Mouse (Mus musculus): ENCODE data around the gene Sipa1l1.
A peak's percentile ranks its signal among the peaks of the same experiment; 100 is the strongest.

Sipa1l1 gene

DNA sequence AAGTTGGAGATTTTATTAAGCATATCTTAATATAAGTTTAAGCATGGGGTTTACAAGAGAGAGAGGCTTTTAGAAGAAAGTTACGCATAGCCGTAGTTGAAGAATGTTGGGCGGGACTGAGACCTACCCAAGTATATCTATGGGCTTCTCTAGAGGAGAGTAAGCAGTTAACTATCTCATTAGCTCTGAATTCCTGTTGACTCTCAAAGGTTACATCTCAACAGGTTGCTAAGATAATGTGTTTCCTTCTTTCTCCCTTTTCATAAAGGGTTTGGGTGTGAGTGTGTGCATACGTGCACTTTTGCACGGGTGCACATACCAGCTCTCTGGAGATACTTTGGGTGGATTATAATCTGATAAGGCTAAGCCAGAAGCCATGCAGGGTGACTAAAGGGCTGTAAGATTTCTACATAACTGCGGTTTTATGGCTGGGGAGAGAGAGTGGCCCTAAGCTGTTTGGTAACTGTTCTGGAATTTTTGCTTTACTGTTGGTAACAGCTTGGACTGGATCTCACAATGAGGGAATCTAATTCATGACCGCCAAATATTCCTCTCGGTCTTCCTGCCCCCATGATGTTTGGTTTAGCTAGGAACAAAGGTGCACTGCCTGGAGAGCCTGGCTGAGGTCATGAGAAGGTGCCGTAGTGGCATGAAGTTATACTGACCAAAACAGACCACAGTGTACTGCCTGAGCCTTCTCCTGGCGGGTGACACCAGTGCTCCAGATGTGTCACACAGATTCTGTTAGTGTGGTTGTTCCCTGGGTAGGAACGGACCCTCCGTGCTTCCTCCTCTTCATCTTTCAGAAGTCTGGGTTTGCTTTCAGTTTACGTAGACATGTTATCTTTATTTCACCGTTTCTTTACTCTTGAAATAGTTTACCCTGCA, 78.5 kb downstream of the Sipa1l1 start:
- no peak for DNase-seq (ENCODE audit: low read depth, low spot score)

DNA sequence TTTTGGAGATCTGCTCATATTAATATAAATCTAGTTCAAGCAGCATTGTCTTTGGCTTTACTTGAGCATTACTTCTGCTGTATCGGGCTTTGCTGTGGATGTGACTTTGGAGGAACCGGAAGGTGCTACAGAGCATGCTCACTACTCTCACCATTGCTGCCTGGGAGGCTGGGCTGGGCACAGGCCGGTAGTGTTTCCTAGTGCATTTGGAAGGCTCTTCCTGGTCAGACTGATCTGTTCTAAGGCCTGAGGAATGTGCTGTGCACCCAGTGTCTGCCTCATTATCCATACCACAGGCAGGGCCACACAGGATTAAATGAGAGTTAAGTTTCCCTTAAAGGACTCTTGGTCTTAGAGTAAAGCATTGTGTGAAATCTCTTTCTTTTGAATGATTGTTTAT, 79.4 kb downstream of the Sipa1l1 start:
- DNase-seq (ENCODE audit: low read depth, low spot score): no peak

DNA sequence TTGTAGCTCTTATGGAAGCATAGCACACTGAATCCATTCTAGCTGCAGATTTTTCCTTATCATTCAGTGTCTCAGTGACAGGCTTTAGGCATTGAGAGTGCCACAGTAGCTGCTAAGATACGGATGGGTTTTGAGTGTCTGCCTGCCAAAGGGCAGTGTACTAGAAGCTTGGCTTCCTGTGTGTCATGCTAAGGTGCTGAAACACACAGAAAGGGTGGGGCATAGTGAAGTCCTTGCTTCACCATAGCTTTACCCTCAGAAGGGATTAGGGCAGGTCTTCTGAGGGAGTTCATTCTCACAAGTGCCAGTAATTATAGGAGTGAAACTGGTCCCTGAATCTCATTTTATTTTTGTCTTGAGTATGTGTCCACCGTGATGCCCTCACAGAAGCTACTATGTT, 82.2 kb downstream of the Sipa1l1 start:
- no peak for DNase-seq (ENCODE audit: low read depth, low spot score)

DNA sequence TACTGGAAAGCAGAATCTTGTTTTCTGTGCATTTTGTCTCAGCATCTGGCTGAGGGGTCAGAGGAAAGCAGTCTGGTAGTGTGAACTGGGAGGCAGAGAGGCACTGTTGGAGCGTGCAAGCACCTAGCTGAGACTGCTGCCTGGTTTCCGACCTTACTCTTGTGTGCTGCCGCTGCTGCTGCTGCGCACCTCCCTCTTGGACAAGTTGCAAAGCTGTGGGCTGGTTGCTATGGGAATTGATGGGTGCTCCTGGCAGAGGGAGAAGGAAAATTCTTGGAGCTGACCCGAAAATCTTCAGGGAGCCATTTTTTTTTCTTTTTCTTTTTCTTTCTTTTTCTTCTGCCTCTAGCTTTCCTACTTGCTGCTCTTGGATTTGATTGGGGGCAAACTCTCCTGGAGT, 85.0 kb downstream of the Sipa1l1 start:
- peak; percentile 82 for DNase-seq (ENCODE audit: low read depth, low spot score)

DNA sequence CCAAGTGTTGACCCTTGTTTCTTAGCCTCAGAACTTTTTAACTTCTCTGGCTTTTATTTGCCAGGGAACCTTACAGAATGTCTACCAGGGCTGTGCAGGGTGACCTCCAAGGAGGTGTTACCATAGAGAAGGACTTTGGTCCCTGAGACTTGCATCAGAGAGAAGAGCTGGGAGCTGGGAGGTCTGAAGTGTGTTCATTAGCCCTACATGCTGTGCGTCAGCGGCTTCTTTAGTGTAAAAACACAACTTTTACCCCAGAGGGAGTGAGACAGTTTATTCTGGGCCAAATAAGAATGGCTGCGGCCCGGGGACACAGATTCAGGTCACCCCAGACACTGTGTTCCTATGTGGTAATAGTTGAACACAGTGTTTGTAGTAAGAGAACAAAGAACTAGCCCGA, 86.9 kb downstream of the Sipa1l1 start:
- DNase-seq (ENCODE audit: low read depth, low spot score): no peak

DNA sequence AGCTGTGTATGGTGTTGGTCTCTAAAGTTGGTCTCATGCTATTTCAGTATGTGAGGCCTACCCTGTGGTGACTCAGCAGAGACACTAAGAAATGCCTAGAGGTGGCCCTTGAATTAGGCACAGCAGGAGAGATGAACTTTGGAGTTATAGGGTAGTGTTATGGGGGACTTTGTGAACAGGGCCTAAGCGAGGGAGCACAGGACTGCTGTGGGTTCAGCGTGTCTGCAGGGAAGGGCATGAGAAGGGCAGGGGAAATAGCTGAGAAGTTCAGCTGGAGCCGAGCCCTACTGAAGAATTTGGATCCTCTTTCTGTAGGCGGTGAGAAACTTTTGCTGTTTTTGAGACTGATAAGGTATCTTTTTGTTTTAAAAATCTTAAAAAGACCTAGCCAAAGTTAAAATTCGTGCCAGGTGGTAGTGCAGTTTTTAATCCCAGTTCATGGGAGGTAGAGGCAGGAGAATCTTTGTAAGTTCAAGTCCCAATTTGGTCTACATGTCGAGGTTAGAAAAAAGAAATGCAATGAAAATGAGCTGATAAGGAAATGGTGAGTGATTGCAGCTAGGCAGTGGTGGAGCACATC, 87.9 kb downstream of the Sipa1l1 start:
- DNase-seq (ENCODE audit: low read depth, low spot score): no peak

DNA sequence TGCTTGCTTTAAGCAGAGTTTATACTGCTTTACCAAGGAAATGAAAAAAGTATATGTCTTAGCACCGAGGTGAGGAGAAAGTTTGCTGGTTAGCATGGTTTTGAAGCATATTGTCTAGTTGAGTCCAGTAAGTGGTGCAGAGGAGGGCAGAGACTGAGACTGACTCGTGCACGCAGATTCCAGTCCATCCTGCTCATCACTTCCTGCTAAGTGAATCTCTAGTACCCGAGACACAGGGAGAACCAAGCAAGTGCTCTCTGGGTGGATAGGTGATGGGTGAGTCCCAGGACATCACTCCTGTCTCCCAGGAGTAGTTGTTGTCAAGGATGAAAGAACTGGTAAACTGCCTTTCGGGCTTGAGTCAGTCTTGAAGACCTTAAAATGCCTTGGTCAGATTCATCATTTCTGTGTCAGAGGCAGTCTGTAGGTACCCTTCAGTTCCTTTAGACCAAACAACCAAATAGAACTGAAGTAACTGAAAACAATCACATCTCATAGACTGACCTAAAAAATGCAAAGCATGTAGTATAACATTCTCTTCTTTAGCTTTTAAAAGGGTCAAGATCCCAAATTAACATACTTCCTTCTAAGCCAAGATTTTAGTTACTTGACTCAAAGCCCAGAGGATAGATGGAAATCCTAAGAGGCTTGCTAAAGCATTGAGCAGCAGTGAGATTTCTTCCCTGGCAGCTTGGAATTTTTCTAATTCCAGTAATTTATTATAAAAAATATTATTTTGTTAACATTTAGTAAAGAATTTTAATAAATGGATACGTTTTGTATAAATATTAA, 89.1 kb downstream of the Sipa1l1 start:
- DNase-seq (ENCODE audit: low read depth, low spot score): no peak

DNA sequence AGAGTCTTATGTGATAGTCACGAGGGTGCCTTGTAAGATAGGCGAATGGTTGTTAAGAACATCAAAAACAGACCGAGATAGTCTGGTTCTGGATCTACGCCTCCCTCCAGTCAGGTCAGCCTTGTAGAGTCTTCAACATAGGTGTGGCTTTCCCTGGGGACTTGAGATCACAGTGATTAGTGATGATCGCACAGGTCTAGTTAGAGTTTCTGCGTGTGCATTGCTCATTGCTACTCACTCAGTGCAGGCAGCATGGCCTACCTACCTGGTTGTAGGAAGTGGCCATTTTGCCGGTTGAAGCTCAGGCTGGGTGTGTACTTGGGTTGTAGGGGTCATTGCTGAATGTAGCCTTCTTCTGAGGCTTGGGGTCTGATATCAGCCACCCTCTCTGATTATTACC, 94.3 kb downstream of the Sipa1l1 start:
- DNase-seq (ENCODE audit: low read depth, low spot score): no peak

DNA sequence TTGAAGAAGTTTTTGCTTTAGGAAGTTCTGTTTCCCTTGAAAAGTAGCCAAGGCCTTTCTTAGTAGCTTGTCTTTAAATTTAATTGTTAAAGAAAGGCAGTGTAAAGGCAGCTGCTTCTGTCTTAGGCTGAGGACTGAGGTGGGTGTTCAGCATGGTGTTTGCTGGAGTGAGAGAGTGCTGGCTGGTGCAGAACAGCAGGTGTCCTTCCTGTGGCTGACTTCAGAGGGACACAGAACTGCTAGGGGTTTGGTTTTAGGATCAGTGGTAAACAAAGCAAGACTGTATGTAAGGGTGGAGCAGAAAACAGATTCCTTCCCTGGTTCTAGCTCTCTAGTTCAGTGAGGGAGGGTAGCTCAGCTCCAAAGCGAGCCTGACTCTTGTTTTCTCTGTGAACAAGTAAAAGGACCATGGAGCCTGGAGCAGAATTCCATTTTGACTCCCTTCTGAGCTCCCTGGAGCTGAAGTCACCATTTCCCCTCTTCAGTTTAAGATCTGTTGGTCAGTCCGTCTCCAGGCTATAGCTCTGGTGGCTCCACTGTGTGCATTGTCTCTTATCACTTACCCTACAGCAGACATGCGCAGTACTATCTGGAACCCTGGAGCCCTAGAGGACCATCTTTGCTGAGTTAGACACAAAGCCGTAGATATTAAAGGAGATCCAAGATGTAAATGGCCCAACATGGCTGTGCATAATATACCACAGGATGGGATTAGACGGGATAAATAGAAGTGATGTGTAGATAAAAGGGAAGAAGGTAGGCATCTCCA, 95.1 kb downstream of the Sipa1l1 start:
- no peak for DNase-seq (ENCODE audit: low read depth, low spot score)

DNA sequence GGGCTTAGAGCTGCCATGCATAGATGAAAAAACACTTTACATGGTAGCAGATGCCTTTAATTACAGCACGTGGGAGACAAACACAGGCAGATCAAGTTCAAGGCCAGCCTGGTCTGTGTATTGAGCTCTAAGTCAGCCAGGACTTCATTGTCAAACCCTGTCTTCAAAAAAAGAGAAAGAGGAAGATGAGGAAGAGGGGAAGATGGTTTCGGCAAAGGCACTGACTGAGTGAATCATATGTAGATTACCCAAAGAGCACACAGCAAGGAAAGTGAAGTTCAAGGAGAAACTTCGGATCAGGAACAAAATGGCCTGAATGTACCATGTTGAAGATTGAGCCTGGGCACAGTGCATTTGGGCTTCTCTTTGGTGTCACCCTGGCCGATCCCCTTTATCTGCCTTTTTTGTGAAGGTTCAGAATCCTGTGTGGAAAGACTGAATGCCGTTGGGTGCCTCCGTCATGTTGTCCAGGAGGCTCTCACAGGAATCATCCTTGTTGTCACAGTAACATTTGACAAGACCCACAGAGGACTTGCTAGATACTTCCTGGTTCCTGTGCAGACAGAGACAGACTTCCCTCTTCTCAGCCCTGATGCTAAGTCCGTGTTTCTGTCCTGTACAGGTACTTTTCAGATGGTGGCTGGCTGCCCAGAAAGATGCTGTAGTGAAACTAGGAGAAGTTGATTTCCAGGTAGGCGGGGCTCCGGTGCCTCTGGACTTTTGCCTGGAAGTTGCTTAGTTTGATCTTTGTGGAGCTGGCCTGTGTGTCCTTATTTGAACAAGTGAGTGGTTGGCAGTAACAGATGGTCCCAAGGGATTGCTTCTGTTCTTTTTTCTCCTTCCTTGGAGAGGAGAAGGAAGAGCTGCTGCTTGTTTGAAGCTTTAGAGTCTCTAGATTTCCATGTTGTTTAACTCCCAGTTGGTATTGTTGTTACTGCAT, 96.5 kb downstream of the Sipa1l1 start:
- peak; percentile 67 for DNase-seq (ENCODE audit: low read depth, low spot score)

DNA sequence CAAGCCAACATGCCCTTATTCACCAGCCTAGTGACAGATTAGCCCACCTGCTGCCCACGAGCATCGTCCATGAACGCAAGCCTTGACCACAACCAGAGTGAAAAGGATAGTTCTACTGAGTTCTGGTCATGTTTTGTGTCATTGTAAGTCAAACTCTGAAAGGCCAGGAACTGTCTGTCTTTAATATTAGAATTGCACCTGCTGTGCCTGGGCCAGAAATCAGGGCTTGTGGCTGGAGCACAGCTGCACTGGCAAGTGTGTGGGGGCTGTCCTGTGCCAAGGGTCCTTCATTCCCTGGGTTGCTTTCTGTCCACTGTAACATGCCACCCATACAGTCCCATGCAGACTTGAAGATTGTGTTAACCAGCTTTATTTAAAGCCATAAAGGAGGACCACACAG, 102.3 kb downstream of the Sipa1l1 start:
- no peak for DNase-seq (ENCODE audit: low read depth, low spot score)

DNA sequence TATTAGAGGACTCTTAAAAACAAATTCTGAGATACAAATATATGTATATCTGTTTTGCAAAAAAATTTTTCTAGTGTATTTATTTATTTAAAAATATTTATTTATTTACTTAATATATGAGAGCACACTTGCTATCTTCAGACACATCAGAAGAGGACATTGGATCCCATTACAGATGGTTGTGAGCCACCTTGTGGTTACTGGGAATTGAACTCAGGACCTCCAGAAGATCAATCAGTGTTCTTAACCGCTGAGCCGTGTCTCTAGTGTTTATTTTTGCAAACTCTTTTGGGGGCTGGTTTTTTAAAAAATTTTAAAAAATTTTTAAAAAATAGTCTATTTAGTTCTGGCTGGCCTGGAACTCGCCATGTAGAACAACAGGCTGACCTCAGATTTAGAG, 104.4 kb downstream of the Sipa1l1 start:
- DNase-seq (ENCODE audit: low read depth, low spot score): no peak

DNA sequence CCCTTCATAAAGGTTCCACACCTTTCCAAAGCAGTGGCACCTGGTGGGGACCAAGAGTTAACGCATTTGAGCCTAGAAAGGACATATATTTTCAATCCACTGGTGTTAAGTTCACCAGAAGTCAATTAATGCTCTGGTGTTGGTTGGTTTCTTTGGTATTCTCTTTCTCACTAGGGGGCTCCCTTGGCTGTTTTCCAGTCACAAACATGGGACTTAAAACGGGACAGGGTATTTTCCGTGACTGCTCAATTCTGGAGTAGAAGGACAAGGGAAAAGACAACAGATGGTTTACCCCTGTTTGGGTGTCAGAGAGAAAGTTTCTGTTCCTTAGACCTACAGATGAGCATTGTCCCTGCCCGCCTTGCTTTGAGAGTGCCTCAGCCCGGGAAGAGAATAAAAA, 105.5 kb downstream of the Sipa1l1 start:
- DNase-seq (ENCODE audit: low read depth, low spot score): no peak

DNA sequence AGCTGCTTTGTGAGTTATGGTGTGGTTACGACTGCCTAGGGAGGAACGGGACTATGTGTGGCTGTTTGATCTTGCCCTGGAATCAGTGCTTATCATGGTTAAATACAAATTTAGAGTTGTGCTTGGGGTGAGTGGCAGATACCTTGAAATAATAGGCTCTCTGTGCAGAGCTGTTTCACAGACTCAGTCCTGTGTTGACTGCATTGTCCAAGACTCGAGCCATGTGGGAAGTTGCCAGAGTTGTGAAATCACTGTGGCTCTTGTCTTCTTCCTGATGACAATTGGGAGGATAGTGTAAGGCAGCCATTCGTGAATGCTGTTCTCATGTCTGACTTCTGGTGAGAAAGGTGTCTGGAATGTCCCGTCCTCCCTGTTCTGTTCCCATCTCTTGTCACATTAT, 106.6 kb downstream of the Sipa1l1 start:
- no peak for DNase-seq (ENCODE audit: low read depth, low spot score)

DNA sequence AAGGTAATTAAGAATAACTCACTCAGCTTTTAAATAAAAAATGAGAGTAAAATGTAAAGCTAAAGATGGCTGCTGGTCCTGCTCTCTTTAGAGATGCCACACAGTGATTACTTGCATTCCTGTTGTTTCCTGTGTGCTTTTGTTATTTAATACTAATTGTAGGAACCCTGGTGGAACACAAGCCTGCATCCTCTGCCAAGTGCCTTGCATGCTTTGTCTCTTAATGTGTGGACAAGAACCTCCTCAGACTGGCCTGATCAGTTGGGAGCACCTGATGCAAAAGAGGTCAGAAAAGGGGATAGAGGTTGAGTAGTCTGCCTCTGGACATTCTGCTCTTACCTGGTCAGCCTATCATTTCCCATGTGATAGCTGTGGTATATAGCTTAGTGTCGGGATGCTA, 107.5 kb downstream of the Sipa1l1 start:
- DNase-seq (ENCODE audit: low read depth, low spot score): no peak

DNA sequence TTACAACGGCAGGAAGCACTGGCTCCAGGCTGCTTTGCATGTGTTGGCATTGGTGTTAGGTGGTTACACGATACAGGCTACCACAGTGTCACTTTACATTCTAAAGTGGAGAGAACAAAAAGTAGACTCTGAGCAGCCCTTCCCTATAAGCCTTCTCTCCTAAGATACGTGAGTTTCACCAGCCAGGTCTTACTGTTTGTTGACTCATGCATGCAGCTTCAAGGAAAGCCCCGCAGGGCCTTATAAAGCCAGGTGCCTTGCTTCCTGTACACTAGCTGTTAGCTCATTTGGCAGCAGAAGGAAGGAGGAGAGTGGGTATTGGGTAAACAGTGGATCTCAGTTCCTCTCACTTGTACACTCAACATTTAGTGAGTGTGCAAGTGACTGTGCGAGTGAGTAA, 115.5 kb downstream of the Sipa1l1 start:
- no peak for DNase-seq (ENCODE audit: low read depth, low spot score)

DNA sequence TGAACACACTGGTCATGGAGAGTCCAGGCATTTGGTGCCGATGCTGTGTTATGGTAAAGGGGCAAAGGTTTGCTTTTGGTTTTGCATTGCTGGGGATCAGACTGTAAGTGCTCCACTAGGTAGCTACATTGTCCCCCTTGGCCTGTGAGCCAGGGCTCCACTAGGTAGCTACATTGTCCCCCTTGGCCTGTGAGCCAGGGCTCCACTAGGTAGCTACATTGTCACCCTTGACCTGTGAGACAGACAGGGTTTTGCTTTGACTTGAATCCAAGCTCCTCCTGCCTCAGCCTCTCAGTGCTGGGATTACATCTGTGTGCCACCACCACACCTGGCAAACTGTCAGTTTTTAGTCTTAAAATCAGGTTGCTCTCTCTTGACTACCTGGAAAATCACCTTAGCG, 115.9 kb downstream of the Sipa1l1 start:
- no peak for DNase-seq (ENCODE audit: low read depth, low spot score)

DNA sequence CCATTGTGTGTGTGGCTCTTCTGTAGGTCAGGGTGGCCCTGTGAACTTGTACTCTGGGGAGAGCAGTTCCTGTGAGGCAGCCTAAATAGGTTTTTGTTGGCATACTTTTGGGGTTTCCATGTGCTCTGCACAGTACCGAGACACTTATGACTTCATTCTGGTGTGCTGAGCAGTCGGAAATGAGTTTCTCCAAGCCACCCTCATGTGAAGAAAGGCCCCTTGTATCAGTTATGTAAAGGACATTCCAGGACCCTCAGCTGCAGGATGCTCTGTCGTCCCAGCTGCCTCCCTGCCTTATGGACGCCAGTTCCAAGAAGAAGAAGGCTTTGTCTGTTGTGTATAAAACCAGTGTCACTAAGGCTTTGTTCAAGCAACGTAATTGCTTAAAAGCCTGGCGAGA, 116.9 kb downstream of the Sipa1l1 start:
- no peak for DNase-seq (ENCODE audit: low read depth, low spot score)

DNA sequence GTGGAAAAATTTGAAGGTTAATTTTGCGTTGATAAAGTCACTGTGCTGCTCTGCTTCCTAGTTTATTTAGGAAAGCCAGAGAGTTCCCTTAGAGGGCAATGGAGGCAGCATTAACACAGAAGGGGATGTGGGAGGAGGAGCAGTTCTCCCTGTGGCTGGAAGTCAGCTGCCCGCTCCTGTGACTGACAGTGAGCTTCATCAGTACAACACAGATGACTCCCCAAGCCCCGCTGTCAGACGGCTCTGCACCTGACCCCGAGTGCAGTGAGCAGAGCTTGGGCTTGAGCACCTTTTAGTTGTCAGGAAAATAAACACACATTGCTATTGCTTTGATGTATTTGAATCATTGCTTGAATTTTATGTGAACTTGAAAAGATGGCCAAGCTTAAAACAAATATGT, 117.7 kb downstream of the Sipa1l1 start:
- DNase-seq (ENCODE audit: low read depth, low spot score): no peak

DNA sequence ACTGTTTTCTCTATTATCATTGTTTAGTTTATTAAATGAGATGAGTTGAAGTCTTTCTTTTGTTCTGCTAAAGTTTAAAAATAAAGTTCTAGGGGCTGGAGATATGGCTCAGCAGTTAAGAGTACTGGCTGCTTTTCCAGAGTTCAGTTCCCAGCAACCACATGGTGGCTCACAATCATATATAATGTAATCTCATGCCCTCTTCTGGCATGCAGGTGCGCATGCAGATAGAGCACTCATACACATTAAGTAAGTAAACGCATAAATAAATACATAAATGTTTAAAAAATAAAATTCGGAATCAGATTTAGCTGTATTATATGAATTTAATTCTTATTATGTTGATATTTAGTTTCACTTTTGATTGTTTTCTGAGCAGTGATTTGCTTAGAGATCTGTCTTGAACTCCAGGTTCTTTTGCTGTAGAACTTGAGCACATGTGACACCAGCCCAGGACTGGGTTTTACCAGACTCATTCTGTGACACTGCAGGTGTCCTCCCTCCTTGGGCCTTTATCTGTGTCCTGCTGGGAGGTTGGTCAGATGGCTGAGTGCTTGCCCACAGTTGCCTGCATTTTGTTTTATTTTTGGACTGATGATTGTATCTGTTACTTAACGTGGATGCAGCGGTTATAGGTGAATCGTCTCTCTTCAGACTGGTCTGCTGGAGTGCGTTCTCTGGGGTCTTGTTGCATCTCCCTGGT, 124.6 kb downstream of the Sipa1l1 start:
- DNase-seq (ENCODE audit: low read depth, low spot score): no peak
